Mouse (Mus musculus): ENCODE measurements around the gene Nrn1l. TPM values are rescaled to one million over a fixed set of nuclear protein-coding genes. Genes with fewer than 3 reads are reported as not detected.
A peak's percentile ranks its signal among the peaks of the same experiment; 100 is the strongest.

The Nrn1l gene
- total RNA-seq, 2 experiments from 2014 or later = 0.95 TPM; not detected in 1

DNA sequence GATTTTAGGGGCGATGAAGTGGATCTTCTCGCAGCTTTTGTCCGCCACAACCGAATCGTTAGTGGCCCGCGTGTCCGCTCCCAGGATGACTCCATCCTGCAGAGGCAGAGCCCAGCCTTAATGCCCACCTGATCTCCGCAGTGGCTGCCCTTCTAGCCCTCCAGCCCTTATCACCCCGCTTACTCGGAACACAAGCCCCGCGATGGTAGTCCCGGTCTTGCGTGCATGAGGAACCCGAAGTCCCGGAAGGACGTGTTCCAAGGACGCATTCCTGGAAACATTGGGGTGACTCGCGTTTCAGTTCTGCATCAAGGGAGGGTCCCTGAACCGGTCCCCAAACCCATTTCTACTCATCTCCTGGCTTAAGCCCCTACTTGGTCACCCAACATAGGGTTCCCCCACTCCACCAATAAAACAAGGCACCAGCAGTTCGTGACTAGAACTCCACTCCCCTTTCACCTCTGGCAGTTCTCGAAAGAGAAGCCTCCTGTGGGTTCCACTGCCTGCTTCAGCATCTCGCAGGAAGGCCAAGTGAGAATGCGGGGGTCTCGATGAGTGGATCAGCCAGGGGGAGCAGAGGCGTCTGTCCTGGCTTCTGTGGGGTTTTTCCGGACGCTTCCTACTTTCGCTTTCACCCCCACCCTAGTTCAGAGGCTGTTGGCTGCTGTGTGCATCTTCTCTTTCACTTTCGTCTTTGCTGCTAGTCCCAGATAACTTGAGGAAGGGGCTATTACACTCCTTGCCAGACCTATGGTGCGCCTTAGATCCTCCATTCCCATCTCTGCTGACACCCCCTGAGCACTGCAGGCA is 44.3 kb downstream of the Nrn1l start:
- DNase-seq = peak; percentile 63
- peak overlapping the region; percentile 94 for H3K27ac ChIP-seq
- TF ChIP-seq CTCF (IDR thresholded peaks at IDR 0.05) = no peak
- H3K4me3 ChIP-seq = peak overlapping the region; percentile 86
- intact Hi-C loops (cut with DNase I) = loop anchor here (5.0 kb wide), 1 partner anchor 75 kb away; the partner anchor contains the start of gene Ddx28

DNA sequence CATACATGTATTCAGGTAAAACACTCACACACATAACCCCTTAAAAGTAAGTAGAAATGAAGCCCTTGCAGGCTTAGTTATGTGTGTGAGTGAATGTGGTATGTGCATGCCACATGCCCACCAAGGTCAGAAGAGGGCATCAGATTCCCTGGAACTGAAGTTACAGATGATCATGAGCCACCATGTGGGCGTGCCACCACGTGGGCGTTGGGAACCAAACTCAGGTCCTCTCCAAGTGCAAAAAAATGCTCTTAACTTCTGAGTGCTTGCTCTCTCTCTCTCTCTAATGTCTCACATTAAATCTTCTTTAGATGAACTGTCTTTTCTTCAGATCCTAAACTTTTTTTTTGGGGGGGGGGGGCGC is 44.9 kb downstream of the Nrn1l start, which contains the start of gene Psmb10:
Gene Psmb10, minus strand, starts transcription at position 139 of the 364 bp plus-strand sequence.
- no peak for DNase-seq
- H3K4me3 ChIP-seq = peak within 1 kb of the TSS; percentile 86
- intact Hi-C loops (cut with DNase I) = loop anchor here (5.0 kb wide), 1 partner anchor 74 kb away; the partner anchor contains the start of gene Ddx28
- TF ChIP-seq CTCF (IDR thresholded peaks at IDR 0.05) = no peak; the same call in 1 of the 2 replicates
- peak within 1 kb of the TSS; percentile 94 for H3K27ac ChIP-seq

DNA sequence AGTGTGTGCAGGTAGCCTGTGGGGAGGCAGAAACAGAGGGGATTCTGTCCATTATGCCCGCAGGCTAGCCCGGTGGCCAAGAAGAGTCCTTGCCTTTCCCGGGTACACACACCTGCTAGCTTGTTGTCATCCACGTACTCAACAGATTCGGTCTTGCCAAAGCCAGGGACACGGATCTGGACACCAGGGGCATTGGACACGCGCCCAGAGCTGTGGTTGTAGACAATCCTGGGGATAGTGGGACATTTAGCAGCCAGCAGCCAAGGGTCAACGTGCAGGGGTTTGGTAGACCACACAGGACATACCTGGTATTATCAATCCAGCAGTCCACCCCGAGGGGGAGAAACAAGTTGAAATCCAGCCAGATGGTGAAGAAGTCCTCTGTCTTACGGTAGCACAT is 48.7 kb downstream of the Nrn1l start:
- intact Hi-C loops (cut with DNase I) = no loop called here
- DNase-seq = no peak
- Histone ChIP-seq H3K27ac (no peak overlapping the region), H3K4me3 (no peak overlapping the region)
- TF ChIP-seq CTCF (IDR thresholded peaks at IDR 0.05) = no peak

DNA sequence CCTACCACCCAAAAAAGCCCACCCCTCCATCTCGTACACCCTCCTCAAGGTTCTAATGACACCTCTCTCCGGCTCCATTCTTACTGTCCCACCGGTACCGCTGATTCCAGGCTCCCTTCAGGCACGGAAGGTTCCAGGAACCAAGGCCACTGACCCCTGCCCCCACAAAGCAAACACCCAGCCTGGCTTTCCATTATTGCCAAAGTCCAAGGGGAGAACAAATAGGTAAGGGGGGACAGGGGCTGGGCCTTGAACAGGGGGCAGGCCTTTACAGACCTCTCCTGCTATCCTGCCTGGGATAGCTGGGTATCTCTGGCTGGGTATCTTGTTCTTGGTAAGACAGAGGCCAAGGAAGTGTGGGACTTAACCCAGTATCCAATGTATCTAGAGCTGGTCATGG is 49.2 kb downstream of the Nrn1l start:
- no peak for TF ChIP-seq CTCF (IDR thresholded peaks at IDR 0.05)
- no peak for DNase-seq
- Histone ChIP-seq H3K27ac (no peak overlapping the region), H3K4me3 (no peak overlapping the region)
- intact Hi-C loops (cut with DNase I) = no loop called here

DNA sequence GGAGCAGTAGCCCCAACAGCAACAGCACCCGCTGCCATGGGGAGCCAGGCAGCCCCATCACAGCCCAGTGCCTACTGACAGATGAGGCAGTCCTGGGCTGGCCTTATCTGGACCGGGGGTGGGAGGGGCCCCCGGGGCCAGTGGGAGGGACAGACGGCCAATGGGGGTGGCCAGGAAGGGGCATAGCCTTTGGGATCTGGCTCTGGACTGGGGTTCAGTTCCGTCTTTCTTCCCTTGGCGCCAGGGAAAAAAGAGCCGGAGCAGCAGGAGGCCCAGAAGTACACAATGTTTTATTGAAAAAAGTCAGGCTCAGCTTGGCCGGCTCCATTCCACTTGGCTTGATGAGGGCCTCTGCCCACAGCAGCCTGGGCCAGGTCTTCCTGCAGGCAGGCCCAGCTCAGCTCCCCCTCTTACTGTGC is 50.0 kb downstream of the Nrn1l start, which contains the start of gene Lcat:
Gene Lcat, minus strand, starts transcription at position 62 of the 419 bp plus-strand sequence.
- Histone ChIP-seq H3K4me3 (no peak within 1 kb of the TSS), H3K27ac (no peak within 1 kb of the TSS)
- DNase-seq = no peak
- intact Hi-C loops (cut with DNase I) = no loop called here
- TF ChIP-seq CTCF (IDR thresholded peaks at IDR 0.05) = no peak

Other genes starting within 250 kb of the Nrn1l start
- under 1 TPM in 1 of 2 experiments, not detected in 1; 0.17 TPM for gene Carmil2, start 207.3 kb upstream of the Nrn1l start, total RNA-seq (2021)
- gene Acd, start 192.5 kb upstream of the Nrn1l start, total RNA-seq (2021) = 1 to 10 TPM; 4.2 to 5.3 TPM
- 1 to 10 TPM; 5.0 to 6.0 TPM for gene Pard6a, start 192.4 kb upstream of the Nrn1l start, total RNA-seq (2021)
- not detected for gene 4933405L10Rik, start 185.9 kb upstream of the Nrn1l start, total RNA-seq (2021)
- gene Enkd1, start 185.4 kb upstream of the Nrn1l start, total RNA-seq (2021) = under 1 TPM; 0.47 to 0.69 TPM
- 1 to 10 TPM; 7.2 to 7.4 TPM for gene Gfod2, start 134.9 kb upstream of the Nrn1l start, total RNA-seq (2021)
- gene Ranbp10, start 66.2 kb upstream of the Nrn1l start, total RNA-seq (2021) = 10 to 100 TPM; 23.0 to 24.3 TPM
- gene Tsnaxip1, start 65.8 kb upstream of the Nrn1l start, total RNA-seq (2021) = not detected
- gene Cenpt, start 40.3 kb upstream of the Nrn1l start, total RNA-seq (2021) = 1 to 10 TPM; 1.0 to 1.8 TPM
- 10 to 100 TPM; 21.9 to 25.0 TPM for gene Thap11, start 38.4 kb upstream of the Nrn1l start, total RNA-seq (2021)
- gene Nutf2, start 33.0 kb upstream of the Nrn1l start, total RNA-seq (2021) = 10 to 100 TPM; 39.2 to 43.4 TPM
- gene Edc4, start 12.7 kb upstream of the Nrn1l start, total RNA-seq (2021) = 10 to 100 TPM; 19.7 TPM
- 10 to 100 TPM; 11.3 to 12.8 TPM for gene Pskh1, start 6.9 kb downstream of the Nrn1l start, total RNA-seq (2021)
- gene Ctrl, start 40.3 kb downstream of the Nrn1l start, total RNA-seq (2021) = not detected
- gene Psmb10, start 44.9 kb downstream of the Nrn1l start, total RNA-seq (2021) = 10 to 100 TPM; 17.9 to 26.1 TPM
- under 1 TPM; 0.23 to 0.33 TPM for gene Lcat, start 49.8 kb downstream of the Nrn1l start, total RNA-seq (2021)
- gene Slc12a4, start 72.5 kb downstream of the Nrn1l start, total RNA-seq (2021) = 10 to 100 TPM in 1 of 2 experiments, 1 to 10 TPM in 1; 9.1 to 14.3 TPM
- gene Dpep3, start 85.9 kb downstream of the Nrn1l start, total RNA-seq (2021) = under 1 TPM in 1 of 2 experiments, not detected in 1; 0.17 TPM
- gene Dus2, start 97.8 kb downstream of the Nrn1l start, total RNA-seq (2021) = 10 to 100 TPM in 1 of 2 experiments, 1 to 10 TPM in 1; 9.0 to 11.5 TPM
- not detected for gene Dpep2nb, start 112.4 kb downstream of the Nrn1l start, total RNA-seq (2021)
- gene Ddx28, start 118.3 kb downstream of the Nrn1l start, total RNA-seq (2021) = 10 to 100 TPM; 10.4 to 10.7 TPM
- gene Nfatc3, start 165.3 kb downstream of the Nrn1l start, total RNA-seq (2021) = 10 to 100 TPM; 24.9 to 28.7 TPM
- gene Esrp2, start 243.4 kb downstream of the Nrn1l start, total RNA-seq (2021) = not detected

Data from gastrocnemius, adult 2 months (tissue).